Mouse (Mus musculus): ENCODE measurements around the gene Lats2. TPM values are rescaled to one million over a fixed set of nuclear protein-coding genes. Genes with fewer than 3 reads are reported as not detected.
A peak's percentile ranks its signal among the peaks of the same experiment; 100 is the strongest.
"Not testable (repeated sequence)": the region's sequence is repeated elsewhere in the genome, so short reads cannot be mapped to it uniquely, and the experiment has no call there.

Gene Lats2
- total RNA-seq, 2 experiments from 2014 or later = 8.1 to 9.3 TPM

DNA sequence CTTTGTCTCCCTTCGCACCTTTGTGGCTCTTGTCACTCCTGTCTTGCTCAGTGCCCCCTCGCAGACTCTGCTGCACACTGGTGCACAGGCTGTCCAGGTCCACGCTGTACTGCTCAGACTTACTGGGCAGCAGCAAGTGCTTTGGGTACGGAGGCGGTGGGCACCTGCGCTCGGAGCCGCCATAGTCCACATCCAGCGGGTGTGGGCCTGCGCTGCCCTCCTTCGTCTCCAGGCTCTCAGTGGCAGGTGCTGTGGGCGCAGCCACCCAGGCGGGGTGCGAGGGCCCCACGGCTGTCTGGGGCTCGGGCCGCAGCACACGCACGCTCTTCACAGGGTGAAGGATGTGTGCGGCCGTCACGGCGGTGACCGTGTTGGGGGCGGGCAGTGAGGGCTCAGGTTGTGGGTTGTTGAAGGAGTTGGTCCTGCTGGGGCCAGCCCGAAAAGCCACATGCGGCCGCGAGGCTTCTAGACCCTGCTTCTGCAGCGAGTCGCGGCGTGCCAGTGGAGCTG lies 58.7 kb downstream of the Lats2 start:
- ATAC-seq (replicated peaks; ENCODE audit: poor library complexity) = no peak

DNA sequence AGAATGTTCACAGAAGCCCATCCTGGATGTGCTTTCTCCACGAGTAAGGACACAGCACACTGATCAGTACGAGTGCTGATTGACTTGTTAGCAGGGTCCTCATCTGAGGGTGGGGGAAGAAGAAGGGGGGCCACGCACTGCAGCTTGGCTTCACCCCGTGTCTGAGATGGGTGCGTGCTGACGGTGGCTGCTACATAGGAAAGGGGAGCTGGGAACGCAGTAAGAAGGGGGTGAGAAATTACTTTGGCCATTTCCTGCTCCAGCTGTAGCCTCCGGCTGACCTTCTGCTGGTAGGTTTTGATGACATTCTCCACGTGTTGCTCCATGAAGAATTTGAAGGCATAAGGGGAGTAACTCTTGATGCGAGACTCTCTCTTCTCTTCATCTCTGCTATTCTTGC lies 59.2 kb downstream of the Lats2 start:
- no peak for ATAC-seq (replicated peaks; ENCODE audit: poor library complexity)

DNA sequence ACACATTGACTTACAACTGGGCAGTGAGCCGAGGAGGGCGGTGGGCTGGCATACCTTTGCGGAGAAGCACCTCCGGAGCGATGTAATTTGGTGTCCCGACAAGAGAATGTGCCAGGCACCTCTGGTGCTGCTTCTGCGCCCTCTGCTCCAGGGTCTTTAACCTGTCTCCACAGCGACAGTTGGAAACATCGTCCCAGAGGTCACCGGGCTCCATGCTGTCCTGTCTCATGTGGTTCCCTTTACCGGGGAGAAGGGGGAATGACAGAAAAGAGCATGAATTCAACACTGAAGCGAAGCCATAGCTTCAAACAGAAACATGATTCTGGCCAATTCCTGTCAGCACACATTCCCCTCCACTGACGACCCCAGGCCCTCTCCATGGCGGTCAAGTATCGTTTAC lies 62.1 kb downstream of the Lats2 start:
- ATAC-seq (replicated peaks; ENCODE audit: poor library complexity) = no peak

GRCm38 (mm10) chr14:57695550-57695949 lies 62.6 kb downstream of the Lats2 start:
- no peak for ATAC-seq (replicated peaks; ENCODE audit: poor library complexity)

GRCm38 (mm10) chr14:57694246-57694645 lies 63.9 kb downstream of the Lats2 start:
- ATAC-seq (replicated peaks; ENCODE audit: poor library complexity) = no peak

GRCm38 (mm10) chr14:57692517-57693130 lies 65.6 kb downstream of the Lats2 start:
- peak; percentile 91 for ATAC-seq (replicated peaks; ENCODE audit: poor library complexity)

DNA sequence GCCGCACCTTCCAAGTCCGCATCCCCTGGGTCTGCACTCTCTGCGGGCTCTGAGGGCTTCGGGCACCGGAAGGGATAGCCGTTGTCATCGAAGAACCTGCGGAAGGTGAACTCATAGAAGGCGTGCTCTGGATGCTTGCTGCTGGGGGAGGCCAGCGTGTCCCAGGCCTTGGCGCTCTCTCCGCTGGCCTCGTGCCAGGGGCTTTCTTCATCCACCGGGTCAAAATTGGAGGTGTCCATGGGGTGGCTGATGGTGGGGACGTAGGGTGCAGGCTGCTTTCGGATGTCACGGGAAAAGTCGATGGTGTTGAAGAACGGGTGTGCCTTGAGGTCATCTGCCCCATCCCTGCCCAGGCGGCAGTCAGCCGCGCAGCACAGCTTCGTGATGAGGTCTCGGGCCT lies 66.9 kb downstream of the Lats2 start:
- ATAC-seq (replicated peaks; ENCODE audit: poor library complexity) = no peak

GRCm38 (mm10) chr14:57690681-57691080 lies 67.5 kb downstream of the Lats2 start:
- ATAC-seq (replicated peaks; ENCODE audit: poor library complexity) = no peak

DNA sequence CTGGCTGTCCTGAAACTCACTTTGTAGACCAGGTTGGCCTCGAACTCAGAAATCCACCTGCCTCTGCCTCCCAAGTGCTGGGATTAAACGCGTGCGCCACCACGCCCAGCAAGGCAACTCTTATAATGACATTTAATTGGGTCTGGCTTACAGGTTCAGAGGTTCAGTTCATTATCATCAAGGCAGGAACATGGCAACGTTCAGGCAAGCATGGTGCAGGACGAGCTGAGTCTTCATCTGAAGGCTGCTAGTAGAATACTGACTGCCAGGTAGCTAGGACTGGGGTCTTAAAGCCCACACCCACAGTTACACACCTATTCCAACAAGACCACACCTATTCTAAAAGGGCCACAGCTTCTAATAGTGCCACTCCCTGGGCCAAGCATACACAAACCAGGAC lies 70.1 kb downstream of the Lats2 start:
- ATAC-seq (replicated peaks; ENCODE audit: poor library complexity) = not testable (repeated sequence)

DNA sequence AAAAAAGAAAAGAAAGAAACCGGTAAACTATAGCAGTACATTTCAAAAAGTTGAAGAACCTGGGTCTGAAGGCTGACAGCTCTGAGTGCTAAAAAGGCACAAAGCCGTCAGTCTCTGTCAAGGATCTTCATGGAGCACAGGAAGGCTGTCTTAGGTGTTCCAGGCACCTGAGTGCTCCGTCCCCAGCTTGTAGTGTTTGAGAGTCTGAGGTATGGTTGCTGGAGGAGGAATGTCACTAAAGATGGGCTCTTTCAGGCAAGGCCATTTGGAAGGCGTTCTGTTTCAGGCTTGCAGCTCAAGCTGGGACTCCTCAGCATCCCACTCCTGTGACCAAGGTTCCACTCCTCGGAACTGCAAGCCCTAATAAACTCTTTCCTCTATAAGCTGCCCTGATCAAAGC lies 70.7 kb downstream of the Lats2 start:
- no peak for ATAC-seq (replicated peaks; ENCODE audit: poor library complexity)

GRCm38 (mm10) chr14:57686647-57687046 lies 71.5 kb downstream of the Lats2 start:
- no peak for ATAC-seq (replicated peaks; ENCODE audit: poor library complexity)

GRCm38 (mm10) chr14:57684579-57684978 lies 73.6 kb downstream of the Lats2 start:
- ATAC-seq (replicated peaks; ENCODE audit: poor library complexity) = peak; percentile 91

DNA sequence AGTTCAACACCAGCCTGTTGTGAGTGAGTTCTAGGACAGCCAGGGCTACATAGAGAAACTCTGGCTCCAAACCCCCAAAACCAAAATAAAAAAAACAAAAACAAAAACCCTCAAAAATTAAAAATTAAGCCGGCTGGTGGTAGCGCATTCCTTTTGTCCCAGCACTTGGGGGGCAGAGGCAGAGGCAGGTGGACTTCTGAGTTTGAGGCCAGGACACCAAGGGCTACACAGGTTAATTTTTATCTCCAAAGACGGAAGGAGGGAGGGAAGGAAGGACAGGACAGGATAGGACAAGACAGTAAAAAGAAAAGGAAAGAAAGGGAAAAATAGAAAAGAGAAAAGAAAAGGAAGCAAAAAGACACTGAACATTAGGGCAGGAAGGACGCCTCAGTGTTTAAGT lies 75.4 kb downstream of the Lats2 start:
- ATAC-seq (replicated peaks; ENCODE audit: poor library complexity) = no peak

DNA sequence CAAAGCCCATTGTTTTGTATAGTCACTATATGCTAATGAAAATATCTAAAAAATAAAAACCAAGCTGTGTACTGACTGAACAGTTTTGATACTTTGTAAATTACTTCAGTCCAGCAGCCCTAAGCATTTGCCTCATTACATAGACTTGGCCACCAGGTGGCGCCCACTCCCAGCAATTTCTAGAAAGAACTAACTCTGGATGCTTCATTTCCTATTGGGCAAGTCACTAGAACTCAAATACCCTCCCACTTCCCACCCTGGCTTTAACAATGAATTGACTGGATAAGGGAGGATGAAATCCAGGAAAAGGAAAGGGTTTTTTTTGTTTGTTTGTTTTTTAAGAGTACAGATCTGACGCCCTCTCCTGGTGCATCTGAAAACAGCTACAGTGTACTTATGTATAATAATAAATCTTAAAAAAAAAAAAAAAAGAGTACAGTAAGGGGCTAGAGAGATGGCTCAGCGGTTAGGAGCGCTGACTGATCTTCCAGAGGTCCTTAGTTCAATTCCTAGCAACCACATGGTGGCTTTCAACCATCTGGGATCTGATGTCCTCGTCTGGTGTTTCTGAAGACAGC lies 78.1 kb downstream of the Lats2 start:
- peak; percentile 93 for ATAC-seq (replicated peaks; ENCODE audit: poor library complexity)

GRCm38 (mm10) chr14:57679523-57679922 lies 78.7 kb downstream of the Lats2 start:
- ATAC-seq (replicated peaks; ENCODE audit: poor library complexity) = no peak

- ATAC-seq (replicated peaks; ENCODE audit: poor library complexity) = no peak
These were observed 82.7 kb downstream of the Lats2 start for GRCm38 (mm10) chr14:57675481-57675880.

GRCm38 (mm10) chr14:57665628-57665950 lies 92.6 kb downstream of the Lats2 start:
- no peak for ATAC-seq (replicated peaks; ENCODE audit: poor library complexity)

GRCm38 (mm10) chr14:57664822-57665627 lies 93.2 kb downstream of the Lats2 start, which contains the start of gene Xpo4:
Gene Xpo4, minus strand, starts transcription at chr14:57665430.
- ATAC-seq (replicated peaks; ENCODE audit: poor library complexity) = peak; percentile 82

- ATAC-seq (replicated peaks; ENCODE audit: poor library complexity) = peak; percentile 54
These were observed 93.8 kb downstream of the Lats2 start for GRCm38 (mm10) chr14:57664311-57664821.

DNA sequence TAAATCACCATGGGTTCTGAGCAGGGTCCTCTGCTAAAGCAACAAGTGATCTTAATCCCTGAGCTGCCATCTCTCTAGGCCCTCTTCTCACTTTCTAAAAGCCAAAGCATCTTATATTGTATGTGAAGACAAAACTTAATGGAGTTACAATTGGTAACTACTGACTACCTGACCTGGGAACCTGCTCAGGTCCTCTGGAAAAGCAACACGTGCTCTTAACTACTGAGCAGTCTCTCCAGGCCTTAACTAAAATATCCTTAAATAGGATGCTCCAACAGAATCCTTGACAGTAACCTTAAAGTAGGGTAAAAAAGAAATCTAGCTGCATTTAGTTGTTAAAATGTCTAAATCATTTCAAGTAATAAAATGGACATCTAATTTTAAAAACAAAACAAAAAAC lies 94.6 kb downstream of the Lats2 start:
- no peak for ATAC-seq (replicated peaks; ENCODE audit: poor library complexity)

DNA sequence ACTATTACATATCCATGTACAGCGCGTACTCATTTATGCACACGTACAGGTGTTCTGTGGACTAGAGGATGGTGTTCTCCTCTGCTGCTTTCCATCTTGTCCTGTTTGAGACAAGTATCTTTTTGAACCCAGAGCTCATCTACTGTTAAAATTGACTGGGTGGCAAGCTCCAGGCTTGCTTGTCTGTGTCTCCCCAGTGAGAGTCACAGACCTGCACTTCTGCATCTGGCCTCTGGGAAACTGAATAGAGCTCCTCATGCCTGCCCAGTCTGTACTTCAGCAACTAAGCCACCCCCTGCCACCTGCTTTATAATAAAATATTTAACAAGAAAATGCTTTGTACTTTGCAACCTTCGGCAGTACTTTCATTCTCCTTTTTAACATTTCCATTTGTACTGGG lies 99.9 kb downstream of the Lats2 start:
- ATAC-seq (replicated peaks; ENCODE audit: poor library complexity) = peak; percentile 87

DNA sequence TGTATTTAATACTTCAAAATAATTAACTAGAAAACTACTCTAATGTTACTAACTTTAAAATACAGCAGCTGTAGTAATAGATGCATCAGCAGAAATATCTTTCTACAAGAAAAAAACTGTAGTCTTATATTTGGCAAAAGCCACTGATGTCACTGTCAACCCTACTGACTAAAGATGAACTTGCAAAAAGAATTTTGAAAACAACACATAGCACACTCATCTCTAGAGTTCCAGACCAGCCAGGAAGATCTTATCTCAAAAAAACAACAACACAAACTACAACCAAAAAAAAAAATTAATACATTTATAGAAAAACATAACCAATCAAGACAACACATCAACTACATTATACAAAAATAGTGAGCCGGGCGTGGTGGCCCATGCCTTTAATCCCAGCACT lies 100.7 kb downstream of the Lats2 start:
- ATAC-seq (replicated peaks; ENCODE audit: poor library complexity) = no peak
